Mouse (Mus musculus): ENCODE measurements around the gene Ung. TPM values are rescaled to one million over a fixed set of nuclear protein-coding genes. Genes with fewer than 3 reads are reported as not detected.

The Ung gene
- polyA plus RNA-seq, 1 experiment from 2014 or later: 69.6 TPM

GRCm38 (mm10) chr5:114115030-114115429 is 15.2 kb upstream of the Ung start:
- no peak for ATAC-seq (ENCODE audit: low FRiP score)
- Histone ChIP-seq H3K9me3 (no peaks in the 10 kb centered on the region), H3K4me2 (no peak overlapping the region), H3K4me1 (no peaks in the 10 kb centered on the region), H3K27ac (no peak overlapping the region), H3K4me3 (replicated peaks) (no peak overlapping the region), H3K27me3 (no peaks in the 10 kb centered on the region), H3K36me3 (replicated peaks) (peaks cover 94% of the 10 kb centered on the region), H3K9ac (no peak overlapping the region)
- WGBS: 94% methylated on average over 5 of the region's 5 CpGs

- Histone ChIP-seq H3K4me1 (no peaks in the 10 kb centered on the region), H3K36me3 (replicated peaks) (peaks cover 94% of the 10 kb centered on the region), H3K9me3 (no peaks in the 10 kb centered on the region), H3K4me3 (replicated peaks) (no peak overlapping the region), H3K4me2 (no peak overlapping the region), H3K27me3 (no peaks in the 10 kb centered on the region), H3K9ac (no peak overlapping the region), H3K27ac (no peak overlapping the region)
- ATAC-seq (ENCODE audit: low FRiP score): no peak
- WGBS: 82% methylated on average over 7 of the region's 7 CpGs
Measured at GRCm38 (mm10) chr5:114116586-114116985, 13.6 kb upstream of the Ung start.

- WGBS: 87% methylated on average over 4 of the region's 4 CpGs
- H3K9ac ChIP-seq: no peak overlapping the region
- H3K4me1 ChIP-seq: no peaks in the 10 kb centered on the region
- no peak overlapping the region for H3K4me2 ChIP-seq
- no peak overlapping the region for H3K4me3 ChIP-seq (replicated peaks)
- no peak overlapping the region for H3K27ac ChIP-seq
- no peaks in the 10 kb centered on the region for H3K27me3 ChIP-seq
- no peaks in the 10 kb centered on the region for H3K9me3 ChIP-seq
- peaks cover 92% of the 10 kb centered on the region for H3K36me3 ChIP-seq (replicated peaks)
- ATAC-seq (ENCODE audit: low FRiP score): no peak
Measured at GRCm38 (mm10) chr5:114119806-114120205, 10.4 kb upstream of the Ung start.

GRCm38 (mm10) chr5:114126008-114126407 is 4.2 kb upstream of the Ung start:
- Histone ChIP-seq H3K4me2 (no peak overlapping the region), H3K4me3 (replicated peaks) (no peak overlapping the region), H3K27me3 (no peaks in the 10 kb centered on the region), H3K36me3 (replicated peaks) (peaks cover 47% of the 10 kb centered on the region), H3K4me1 (peaks cover 12% of the 10 kb centered on the region), H3K27ac (no peak overlapping the region), H3K9ac (no peak overlapping the region), H3K9me3 (no peaks in the 10 kb centered on the region)
- no peak for ATAC-seq (ENCODE audit: low FRiP score)
- WGBS: 94% methylated on average over 3 of the region's 3 CpGs

GRCm38 (mm10) chr5:114126499-114127244 is 3.5 kb upstream of the Ung start:
- H3K4me2 ChIP-seq: peak overlapping the region; percentile 96
- no peak overlapping the region for H3K9ac ChIP-seq
- no peaks in the 10 kb centered on the region for H3K9me3 ChIP-seq
- H3K27ac ChIP-seq: no peak overlapping the region
- no peak overlapping the region; the same call in 1 of the 2 replicates for H3K4me3 ChIP-seq (replicated peaks)
- ATAC-seq (ENCODE audit: low FRiP score): no peak
- H3K27me3 ChIP-seq: no peaks in the 10 kb centered on the region
- H3K36me3 ChIP-seq (replicated peaks): peaks cover 41% of the 10 kb centered on the region
- 84% methylated on average over 7 of the region's 7 CpGs for WGBS
- H3K4me1 ChIP-seq: peaks cover 16% of the 10 kb centered on the region

GRCm38 (mm10) chr5:114127374-114128349 is 2.5 kb upstream of the Ung start, which contains the start of gene Alkbh2:
TSS of gene Alkbh2 (minus strand) at chr5:114128218.
- Histone ChIP-seq H3K27me3 (no peaks in the 10 kb centered on the region), H3K4me3 (replicated peaks) (peak within 1 kb of the TSS; percentile 65), H3K27ac (peak within 1 kb of the TSS; percentile 83), H3K4me2 (peak within 1 kb of the TSS; percentile 96), H3K36me3 (replicated peaks) (peaks cover 31% of the 10 kb centered on the region), H3K9me3 (no peaks in the 10 kb centered on the region), H3K4me1 (peaks cover 26% of the 10 kb centered on the region), H3K9ac (peak within 1 kb of the TSS; percentile 72)
- ATAC-seq (ENCODE audit: low FRiP score): peak; percentile 8; the same call in 1 of the 2 replicates
- under 1% methylated on average over 68 of the region's 69 CpGs for WGBS

- no peak overlapping the region for H3K27ac ChIP-seq
Measured at GRCm38 (mm10) chr5:114129550-114130210, 506 bp upstream of the Ung start.

GRCm38 (mm10) chr5:114130698-114131520 is 723 bp downstream of the Ung start:
- no peaks in the 10 kb centered on the region for H3K9me3 ChIP-seq
- peak overlapping the region; percentile 99 for H3K4me2 ChIP-seq
- peak; percentile 99 for ATAC-seq (ENCODE audit: low FRiP score)
- WGBS: under 1% methylated on average over 87 of the region's 87 CpGs
- peaks cover 38% of the 10 kb centered on the region for H3K4me1 ChIP-seq
- peak overlapping the region; percentile 90 for H3K4me3 ChIP-seq (replicated peaks)
- peaks cover 7% of the 10 kb centered on the region for H3K36me3 ChIP-seq (replicated peaks)
- peak overlapping the region; percentile 66 for H3K9ac ChIP-seq
- no peaks in the 10 kb centered on the region for H3K27me3 ChIP-seq
- H3K27ac ChIP-seq: peak overlapping the region; percentile 63; the same call in 1 of the 2 replicates

More at GRCm38 (mm10) chr5:114129550-114130210, 506 bp upstream of the Ung start:
- Histone ChIP-seq H3K9me3 (no peaks in the 10 kb centered on the region), H3K36me3 (replicated peaks) (peaks cover 12% of the 10 kb centered on the region; the same call in 1 of the 2 replicates), H3K4me2 (peak overlapping the region; percentile 99), H3K27me3 (no peaks in the 10 kb centered on the region), H3K4me3 (replicated peaks) (peak overlapping the region; percentile 90), H3K9ac (no peak overlapping the region), H3K4me1 (peaks cover 38% of the 10 kb centered on the region)
- no peak for ATAC-seq (ENCODE audit: low FRiP score)
- 79% methylated on average over 15 of the region's 15 CpGs for WGBS

GRCm38 (mm10) chr5:114131521-114131840 is 1.3 kb downstream of the Ung start:
- Histone ChIP-seq H3K27me3 (no peaks in the 10 kb centered on the region), H3K27ac (peak overlapping the region; percentile 63; the same call in 1 of the 2 replicates), H3K9ac (peak overlapping the region; percentile 66), H3K4me2 (peak overlapping the region; percentile 99), H3K9me3 (no peaks in the 10 kb centered on the region), H3K36me3 (replicated peaks) (peaks cover 8% of the 10 kb centered on the region), H3K4me3 (replicated peaks) (peak overlapping the region; percentile 90), H3K4me1 (peaks cover 38% of the 10 kb centered on the region)
- WGBS: under 1% methylated on average over 15 of the region's 15 CpGs
- ATAC-seq (ENCODE audit: low FRiP score): no peak

GRCm38 (mm10) chr5:114132841-114133240 is 2.7 kb downstream of the Ung start:
- no peak for ATAC-seq (ENCODE audit: low FRiP score)
- 89% methylated on average over 6 of the region's 6 CpGs for WGBS
- no peak overlapping the region for H3K27ac ChIP-seq
- no peaks in the 10 kb centered on the region for H3K27me3 ChIP-seq
- H3K9ac ChIP-seq: 0 out of 2 replicates have a peak overlapping the region, but pooled peaks have one; percentile 13
- H3K4me1 ChIP-seq: peaks cover 33% of the 10 kb centered on the region
- H3K4me3 ChIP-seq (replicated peaks): no peak overlapping the region
- H3K9me3 ChIP-seq: no peaks in the 10 kb centered on the region
- peak overlapping the region; percentile 99; the same call in 1 of the 2 replicates for H3K4me2 ChIP-seq
- H3K36me3 ChIP-seq (replicated peaks): peaks cover 21% of the 10 kb centered on the region

GRCm38 (mm10) chr5:114134091-114134534 is 3.9 kb downstream of the Ung start:
- no peak for ATAC-seq (ENCODE audit: low FRiP score)
- H3K27ac ChIP-seq: no peak overlapping the region
- H3K27me3 ChIP-seq: no peaks in the 10 kb centered on the region
- WGBS: 68% methylated on average over 6 of the region's 6 CpGs
- H3K4me1 ChIP-seq: peaks cover 46% of the 10 kb centered on the region
- H3K4me2 ChIP-seq: no peak overlapping the region
- no peak overlapping the region for H3K9ac ChIP-seq
- H3K36me3 ChIP-seq (replicated peaks): peaks cover 27% of the 10 kb centered on the region
- no peak overlapping the region for H3K4me3 ChIP-seq (replicated peaks)
- no peaks in the 10 kb centered on the region for H3K9me3 ChIP-seq

Measured in forebrain, embryonic 12.5 days (tissue).